Mouse (Mus musculus) lung, postnatal 25 days (tissue): ENCODE data around the gene Serpina1b.
"Not testable (repeated sequence)": the region's sequence is repeated elsewhere in the genome, so short reads cannot be mapped to it uniquely, and the experiment has no call there.

Experiments used
- DNase-seq: peaks from one replicate; pipeline ENCODE4 v3.0.0; 2022; ENCODE audit warnings: low spot score

Serpina1b gene

DNA sequence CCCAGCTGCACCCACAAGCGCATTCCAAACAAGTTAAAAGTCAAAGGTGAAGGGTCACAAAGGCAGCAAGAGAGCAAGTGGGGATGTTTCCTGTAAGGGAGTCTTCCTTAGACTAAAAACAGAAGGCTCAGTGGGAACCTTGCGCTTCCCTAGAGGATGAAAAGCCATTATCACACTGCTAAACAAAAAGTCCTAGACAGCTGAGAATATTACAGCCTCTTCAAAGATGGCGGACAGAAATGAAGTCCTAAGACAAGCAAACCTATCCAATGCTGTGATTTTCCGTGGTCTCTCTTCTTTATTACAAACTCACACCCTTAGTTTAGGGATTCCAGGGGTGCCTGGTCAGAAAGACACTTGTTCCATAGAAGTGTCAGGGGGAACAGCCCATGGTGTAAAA lies at the start of gene Serpina1b:
TSS of gene Serpina1b (minus strand) at position 101 of the 400 bp plus-strand sequence.
- not testable (repeated sequence) for DNase-seq

DNA sequence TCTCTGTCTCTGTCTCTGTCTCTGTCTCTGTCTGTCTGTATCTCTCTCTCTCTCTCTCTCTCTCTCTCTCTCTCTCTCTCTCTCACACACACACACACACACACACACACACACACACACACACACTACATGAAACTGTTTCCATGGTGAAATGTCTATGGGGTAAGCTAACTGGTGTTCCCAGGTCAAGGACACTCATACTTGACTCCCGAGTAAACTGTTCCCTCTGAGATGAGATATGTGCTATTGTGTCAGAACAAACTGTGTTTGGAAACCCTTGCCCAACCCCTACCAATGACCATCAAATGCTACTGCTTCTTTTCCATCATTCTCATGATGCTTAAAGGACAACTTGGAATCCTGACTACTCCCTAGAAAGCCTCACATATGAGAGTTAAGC lies 36.7 kb upstream of the Serpina1b start:
- DNase-seq: not testable (repeated sequence)

DNA sequence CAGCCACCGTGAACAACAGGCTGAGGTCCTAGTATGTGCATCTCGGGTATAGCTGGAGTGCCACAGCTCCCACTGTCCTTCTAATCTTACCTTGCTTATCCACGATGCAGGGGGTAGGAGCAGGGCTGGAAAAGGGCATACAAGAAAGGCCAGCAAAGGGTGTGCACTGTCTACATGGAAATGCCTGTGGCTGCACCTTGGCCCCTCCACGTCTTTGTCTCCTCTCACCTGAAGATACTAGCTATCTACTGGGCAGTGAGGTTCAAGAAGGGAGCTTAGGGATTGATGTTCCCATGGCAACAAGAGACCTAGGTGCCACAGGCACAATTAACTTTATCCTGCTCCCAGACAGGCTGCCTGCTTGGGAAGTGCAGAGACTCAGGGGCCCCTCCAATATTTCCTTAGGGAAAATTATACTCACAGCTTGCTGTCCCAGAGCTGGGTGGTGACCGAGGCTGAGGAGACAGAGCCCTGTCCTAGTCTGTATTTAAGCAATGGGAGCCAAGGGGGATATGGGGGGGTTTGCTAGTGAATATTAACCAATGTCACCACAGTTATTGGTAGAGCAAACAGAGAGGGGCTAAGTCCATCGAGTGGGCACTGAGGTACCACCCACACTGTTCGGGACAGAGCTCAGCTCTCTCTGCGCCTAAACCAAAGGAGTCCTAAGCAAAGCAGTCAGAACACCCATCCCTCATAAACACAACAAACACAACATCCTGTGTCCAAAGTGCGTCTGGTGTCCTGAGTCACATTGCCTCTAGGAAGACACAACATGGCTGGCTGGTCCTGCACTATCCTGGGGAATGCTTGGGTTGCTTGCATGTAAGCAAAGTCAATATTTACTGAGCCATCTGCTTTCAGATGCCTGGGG lies 33.2 kb upstream of the Serpina1b start, which contains the start of gene Serpina1a:
TSS of gene Serpina1a (minus strand) at position 462 of the 874 bp plus-strand sequence.
- DNase-seq: not testable (repeated sequence)

DNA sequence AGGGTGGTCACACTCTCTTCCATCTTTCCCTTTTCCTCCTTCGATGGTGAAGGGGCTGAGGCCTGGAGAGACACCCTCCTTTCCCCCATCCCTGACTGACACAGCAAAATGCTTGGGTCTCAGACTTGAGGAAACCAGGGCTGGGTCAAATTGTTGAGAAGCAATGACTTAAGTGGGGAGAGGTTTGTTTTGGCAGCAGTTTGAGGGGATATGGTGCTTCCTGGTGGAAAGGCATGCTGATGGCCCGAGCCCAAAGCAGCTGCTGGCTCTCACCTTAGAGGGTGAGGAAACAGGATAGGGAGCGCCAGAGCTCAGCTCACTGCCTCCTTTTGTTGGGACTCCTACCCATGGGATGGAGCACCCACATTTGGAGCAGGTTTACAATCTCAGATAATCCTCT lies 30.8 kb upstream of the Serpina1b start:
- no peak for DNase-seq

DNA sequence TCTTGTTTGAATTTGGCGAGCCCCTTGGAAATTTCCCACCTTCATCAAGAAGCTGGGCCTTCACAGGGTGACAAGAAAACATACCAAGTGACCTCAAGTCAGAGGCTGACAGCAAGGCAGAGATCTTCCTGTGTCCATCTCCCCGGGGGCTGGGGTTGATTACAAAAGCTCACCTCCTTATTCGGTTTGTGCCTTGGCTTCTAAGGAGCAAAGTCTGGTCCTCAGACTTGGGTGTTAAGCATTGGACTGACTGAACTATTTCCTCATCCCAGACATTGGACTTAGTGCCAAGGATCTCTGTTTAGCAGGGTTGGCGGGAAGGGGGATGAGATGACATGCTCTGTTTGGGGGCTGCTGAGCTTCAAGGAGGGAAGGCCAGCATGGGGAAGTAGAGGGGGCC lies 30.4 kb upstream of the Serpina1b start:
- DNase-seq: not testable (repeated sequence)

DNA sequence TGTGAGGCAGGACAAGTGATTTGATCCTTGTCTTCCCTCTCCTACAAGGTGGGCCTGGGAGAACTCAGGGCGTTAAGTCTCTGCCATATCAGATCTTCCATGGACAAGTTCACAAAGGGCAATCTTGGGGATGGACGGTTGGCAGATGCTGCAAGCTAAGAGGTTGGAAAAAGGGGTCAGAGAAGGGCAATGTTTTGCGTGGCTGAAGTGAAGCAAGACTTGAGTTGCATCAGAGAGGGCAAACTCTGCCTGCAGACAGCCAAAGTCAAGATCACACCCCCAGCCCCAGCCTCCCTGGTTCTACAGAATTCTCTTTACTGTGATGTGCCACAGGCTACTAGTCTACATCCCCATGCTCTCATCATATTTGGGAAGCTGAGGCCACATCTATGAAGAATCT lies 29.4 kb upstream of the Serpina1b start:
- not testable (repeated sequence) for DNase-seq

DNA sequence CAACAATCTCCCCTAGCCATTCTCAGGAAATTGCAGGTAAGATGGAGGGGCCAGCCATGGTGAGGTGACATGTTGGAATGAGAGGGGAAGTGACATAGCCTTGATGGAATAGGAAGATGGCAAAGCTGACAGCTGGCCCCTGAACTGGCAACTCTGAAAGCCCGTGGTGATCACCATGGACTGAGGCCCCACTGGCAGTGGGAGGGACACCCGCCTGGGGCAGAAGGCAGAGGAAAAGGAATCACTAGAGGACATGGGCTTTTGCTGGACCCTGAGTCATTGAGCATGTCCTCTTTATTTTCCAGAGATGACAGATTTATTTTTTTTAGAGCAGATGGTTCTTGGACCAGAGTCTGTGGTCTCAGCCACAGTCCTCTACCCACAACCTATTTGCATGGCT lies 22.9 kb upstream of the Serpina1b start:
- not testable (repeated sequence) for DNase-seq

DNA sequence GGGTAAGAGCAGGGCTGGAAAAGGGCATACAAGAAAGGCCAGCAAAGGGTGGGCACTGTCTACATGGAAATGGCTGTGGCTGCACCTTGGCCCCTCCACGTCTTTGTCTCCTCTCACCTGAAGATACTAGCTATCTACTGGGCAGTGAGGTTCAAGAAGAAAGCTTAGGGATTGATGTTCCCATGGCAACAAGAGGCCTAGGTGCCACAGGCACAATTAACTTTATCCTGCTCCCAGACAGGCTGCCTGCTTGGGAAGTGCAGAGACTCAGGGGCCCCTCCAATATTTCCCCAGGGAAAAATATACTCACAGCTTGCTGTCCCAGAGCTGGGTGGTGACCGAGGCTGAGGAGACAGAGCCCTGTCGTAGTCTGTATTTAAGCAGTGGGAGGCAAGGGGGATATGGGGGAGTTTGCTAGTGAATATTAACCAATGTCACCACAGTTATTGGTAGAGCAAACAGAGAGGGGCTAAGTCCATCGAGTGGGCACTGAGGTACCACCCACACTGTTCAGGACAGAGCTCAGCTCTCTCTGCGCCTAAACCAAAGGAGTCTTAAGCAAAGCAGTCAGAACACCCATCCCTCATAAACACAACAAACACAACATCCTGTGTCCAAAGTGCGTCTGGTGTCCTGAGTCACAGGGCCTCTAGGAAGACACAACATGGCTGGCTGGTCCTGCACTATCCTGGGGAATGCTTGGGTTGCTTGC lies 2.4 kb downstream of the Serpina1b start:
- DNase-seq: not testable (repeated sequence)

DNA sequence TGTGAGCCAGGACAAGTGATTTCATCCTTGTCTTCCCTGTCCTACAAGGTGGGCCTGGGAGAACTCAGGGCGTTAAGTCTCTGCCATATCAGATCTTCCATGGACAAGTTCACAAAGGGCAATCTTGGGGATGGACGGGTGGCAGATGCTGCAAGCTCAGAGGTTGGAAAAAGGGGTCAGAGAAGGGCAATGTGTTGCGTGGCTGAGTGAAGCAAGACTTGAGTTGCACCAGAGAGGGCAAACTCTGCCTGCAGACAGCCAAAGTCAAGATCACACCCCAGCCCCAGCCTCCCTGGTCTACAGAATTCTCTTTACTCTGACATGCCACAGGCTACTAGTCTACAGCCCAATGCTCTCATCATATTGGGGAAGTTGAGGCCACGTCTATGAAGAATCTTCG lies 6.3 kb downstream of the Serpina1b start:
- peak; percentile 16 for DNase-seq

DNA sequence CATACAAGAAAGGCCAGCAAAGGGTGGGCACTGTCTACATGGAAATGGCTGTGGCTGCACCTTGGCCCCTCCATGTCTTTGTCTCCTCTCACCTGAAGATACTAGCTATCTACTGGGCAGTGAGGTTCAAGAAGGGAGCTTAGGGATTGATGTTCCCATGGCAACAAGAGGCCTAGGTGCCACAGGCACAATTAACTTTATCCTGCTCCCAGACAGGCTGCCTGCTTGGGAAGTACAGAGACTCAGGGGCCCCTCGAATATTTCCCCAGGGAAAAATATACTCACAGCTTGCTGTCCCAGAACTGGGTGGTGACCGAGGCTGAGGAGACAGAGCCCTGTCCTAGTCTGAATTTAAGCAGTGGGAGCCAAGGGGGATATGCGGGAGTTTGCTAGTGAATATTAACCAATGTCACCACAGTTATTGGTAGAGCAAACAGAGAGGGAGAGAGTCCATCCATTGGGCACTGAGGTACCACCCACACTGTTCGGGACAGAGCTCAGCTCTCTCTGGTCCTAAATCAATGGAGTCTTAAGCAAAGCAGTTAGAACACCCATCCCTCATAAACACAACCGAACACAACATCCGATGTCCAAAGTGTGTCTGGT lies 56.8 kb downstream of the Serpina1b start, which contains the start of gene Serpina1d:
TSS of gene Serpina1d (minus strand) at position 347 of the 606 bp plus-strand sequence.
- not testable (repeated sequence) for DNase-seq

DNA sequence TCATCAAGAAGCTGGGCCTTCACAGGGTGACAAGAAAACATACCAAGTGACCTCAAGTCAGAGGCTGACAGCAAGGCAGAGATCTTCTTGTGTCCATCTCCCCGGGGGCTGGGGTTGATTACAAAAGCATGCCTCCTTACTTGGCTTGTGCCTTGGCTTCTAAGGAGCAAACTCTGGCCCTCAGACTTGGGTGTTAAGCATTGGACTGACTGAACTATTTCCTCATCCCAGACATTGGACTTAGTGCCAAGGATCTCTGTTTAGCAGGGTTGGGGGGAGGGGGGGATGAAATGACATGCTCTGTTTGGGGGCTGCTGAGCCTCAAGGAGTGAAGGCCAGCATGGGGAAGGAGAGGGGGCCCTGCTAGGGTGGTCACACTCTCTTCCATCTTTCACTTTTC lies 59.6 kb downstream of the Serpina1b start:
- DNase-seq: not testable (repeated sequence)

DNA sequence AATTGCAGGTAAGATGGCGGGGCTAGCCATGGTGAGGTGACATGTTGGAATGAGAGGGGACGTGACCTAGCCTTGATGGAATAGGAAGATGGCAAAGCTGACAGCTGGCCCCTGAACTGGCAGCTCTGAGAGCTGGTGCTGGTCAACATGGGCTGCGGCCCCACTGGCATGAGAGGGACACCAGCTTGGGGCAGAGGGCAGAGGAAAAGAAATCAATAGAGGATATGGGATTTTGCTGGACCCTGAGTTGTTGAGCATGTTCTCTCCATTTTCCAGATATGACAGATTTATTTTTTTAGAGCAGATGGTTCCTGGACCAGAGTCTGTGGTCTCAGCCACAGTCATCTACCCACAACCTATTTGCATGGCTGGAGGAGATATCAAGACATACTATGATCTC lies 67.1 kb downstream of the Serpina1b start:
- not testable (repeated sequence) for DNase-seq

DNA sequence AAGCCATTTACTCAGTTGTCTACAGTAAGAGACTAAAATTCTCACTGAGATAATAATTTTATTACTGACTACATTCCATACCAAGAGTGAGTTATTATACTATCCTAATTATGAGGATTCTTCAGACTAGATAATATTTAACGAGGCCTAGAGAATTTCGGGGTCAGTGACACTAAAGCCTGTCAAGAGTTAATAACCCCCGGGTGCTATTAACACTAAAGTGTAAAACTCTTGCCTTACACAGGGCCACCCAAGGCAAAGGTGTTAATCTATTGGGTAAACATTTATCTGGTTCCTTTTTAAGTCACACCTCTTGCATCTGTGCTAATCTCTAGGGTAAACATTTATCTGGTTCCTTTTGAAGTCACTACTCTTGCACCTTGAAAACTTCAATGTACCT lies 69.9 kb downstream of the Serpina1b start:
- DNase-seq: not testable (repeated sequence)

DNA sequence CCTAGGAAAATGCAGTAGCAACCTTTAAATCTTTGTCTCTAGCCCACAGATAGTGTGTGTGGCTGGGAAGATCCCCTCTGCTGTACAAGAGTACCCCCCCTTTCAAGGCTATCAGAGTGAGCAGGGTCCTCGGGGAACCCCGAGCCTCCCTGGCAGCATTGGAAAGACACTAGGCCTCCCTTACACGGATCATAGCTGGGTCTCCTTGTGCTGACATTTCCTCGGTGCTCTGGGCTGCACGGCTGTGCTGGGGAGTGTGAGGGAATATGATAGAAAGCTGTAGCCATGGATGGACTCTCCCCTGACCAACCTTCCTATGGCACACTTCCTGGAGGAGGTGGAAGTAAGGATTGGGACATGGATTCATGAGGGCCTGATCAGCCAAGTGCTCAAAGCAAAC lies 84.2 kb downstream of the Serpina1b start:
- DNase-seq: not testable (repeated sequence)

DNA sequence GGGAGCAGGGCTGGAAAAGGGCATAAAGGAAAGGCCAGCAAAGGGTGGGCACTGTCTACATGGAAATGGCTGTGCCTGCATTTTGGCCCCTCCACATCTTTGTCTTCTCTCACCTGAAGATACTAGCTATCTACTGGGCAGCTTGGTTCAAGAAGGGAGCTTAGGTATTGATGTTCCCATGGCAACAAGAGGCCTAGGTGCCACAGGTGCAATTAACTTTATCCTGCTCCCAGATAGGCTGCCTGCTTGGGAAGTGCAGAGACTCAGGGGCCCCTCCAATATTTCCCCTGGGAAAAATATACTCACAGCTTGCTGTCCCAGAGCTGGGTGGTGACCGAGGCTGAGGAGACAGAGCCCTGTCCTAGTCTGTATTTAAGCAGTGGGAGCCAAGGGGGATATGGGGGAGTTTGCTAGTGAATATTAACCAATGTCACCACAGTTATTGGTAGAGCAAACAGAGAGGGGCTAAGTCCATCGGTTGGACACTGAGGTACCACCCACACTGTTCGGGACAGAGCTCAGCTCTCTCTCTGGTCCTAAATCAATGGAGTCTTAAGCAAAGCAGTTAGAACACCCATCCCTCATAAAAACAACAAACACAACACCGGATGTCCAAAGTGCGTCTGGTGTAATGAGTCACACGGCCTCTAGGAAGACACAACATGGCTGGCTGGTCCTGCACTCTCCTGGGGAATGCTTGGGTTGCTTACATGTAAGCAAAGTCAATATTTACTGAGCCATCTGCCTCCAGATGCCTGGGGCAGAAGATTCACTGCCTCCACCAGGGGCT lies 92.2 kb downstream of the Serpina1b start:
- not testable (repeated sequence) for DNase-seq

DNA sequence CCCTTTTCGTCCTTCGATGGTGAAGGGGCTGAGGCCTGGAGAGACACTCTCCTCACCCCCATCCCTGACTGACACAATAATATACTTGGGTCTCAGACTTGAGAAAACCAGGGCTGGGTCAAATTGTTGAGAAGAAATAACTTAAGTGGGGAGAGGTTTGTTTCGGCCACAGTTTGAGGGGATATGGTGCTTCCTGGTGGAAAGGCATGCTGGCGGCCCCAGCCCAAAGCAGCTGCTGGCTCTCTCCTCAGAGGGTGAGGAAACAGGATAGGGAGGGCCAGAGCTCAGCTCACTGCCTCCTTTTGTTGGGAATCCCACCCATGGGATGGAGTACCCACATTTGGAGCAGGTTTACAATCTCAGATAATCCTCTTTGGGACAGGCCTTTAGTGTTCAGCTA lies 94.6 kb downstream of the Serpina1b start:
- DNase-seq: not testable (repeated sequence)

DNA sequence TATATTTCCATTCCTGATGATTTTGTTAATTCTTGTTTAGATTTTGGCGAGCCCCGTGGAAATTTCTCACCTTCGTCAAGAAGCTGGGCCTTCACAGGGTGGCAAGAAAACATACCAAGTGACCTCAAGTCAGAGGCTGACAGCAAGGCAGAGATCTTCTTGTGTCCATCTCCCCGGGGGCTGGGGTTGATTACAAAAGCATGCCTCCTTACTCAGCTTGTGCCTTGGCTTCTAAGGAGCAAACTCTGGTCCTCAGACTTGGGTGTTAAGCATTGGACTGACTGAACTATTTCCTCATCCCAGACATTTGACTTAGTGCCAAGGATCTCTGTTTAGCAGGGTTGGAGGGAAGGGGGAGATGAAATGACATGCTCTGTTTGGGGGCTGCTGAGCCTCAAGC lies 95.1 kb downstream of the Serpina1b start:
- DNase-seq: not testable (repeated sequence)

DNA sequence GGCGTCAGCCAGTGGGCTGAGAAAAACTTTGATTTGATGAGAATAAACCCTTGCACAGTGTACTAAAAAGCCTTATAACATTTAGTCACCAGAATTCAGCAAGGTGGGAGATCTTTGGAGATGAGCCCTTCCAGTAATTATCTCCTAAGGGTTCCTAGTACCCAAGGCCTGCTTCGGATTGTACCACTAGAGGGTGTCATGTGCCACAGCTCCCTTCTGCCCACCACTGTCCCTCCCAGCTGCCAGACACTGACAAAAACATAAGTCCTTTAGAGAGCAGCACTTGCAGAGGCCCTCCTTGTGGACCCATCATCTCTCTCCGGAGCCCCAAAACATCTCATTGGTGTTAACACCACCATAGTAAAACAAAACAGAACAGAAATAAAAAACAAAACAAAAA lies 118.6 kb downstream of the Serpina1b start:
- DNase-seq: no peak

DNA sequence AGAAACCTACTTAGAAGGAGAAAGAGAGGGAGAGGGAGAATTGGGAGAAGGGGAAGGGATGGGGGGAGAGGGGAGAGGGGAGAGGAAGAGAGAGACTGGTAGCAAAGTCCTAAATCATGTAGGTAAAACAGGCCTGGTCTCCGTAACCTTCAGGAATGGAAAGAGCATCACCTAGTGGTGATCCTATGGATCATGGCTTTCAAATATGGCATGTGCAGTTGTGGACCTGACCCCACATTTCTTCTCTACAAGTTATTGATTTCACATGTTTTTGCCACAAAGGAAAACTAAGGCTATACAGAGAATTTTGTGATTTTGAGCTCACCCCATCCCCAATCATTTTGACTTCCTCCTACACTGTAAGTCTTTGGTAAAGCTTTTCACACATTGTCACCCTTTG lies 119.8 kb downstream of the Serpina1b start:
- DNase-seq: no peak

DNA sequence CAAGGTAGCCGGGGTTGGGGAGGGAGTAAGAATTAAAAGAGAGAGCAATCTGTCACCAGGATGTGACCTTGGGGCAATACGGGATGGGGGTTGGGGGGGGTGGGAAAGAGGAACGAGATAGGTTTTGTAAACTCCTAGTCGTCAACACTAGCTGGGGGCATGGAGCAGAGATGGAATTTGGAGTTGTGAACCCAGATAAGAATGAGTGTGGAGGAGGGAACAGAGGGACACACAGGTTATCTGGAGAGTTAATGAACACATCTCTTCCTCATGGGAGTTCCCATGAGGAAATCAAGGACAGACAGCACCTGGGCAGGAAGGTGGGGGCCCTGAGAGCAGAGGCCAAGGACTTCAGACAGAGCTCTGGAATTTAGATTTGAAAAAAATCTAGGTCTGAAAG lies 124.1 kb downstream of the Serpina1b start:
- no peak for DNase-seq

DNA sequence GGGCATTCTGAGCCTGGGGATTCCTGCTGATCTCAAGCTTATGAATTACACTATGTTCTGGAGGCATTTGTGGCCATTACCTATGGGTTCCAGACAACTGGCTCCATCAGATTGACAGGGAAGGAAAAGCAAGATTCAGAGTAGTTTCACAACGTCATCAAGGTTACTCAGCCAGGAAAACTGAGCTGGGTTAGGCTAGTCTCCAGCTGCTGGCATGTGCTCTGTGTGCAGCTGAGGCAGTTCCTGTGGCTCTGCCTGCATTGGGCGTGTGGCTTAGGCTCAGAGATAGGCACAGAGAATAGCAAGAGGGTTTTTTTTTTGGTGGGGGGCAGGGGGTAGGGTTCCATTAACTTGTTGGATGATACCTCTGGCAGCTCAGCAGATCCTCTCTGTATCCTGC lies 124.6 kb downstream of the Serpina1b start:
- no peak for DNase-seq
